Mouse (Mus musculus) kidney, embryonic 15.5 days (tissue): ENCODE data around the gene Gm20795. TPM values are rescaled to one million over a fixed set of nuclear protein-coding genes. Genes with fewer than 3 reads are reported as not detected.
"Not testable (repeated sequence)": the region's sequence is repeated elsewhere in the genome, so short reads cannot be mapped to it uniquely, and the experiment has no call there.

Experiments used
- ATAC-seq: fragments of 200-750 bp; cut with Nextera tagmentation; replicated peaks from 2 replicates; pipeline ENCODE4 v1.8.0; 2017; ENCODE audit warnings: moderate TSS enrichment; ENCODE audit not compliant: low FRiP score
- H3K27ac ChIP-seq: fragments of 300-500 bp; sonication (generic); 2 replicates; pipeline ENCODE4 v1.5.1; 2015; ENCODE audit warnings: mild to moderate bottlenecking, inconsistent platforms
- H3K27me3 ChIP-seq: fragments of 300-500 bp; sonication (generic); 2 replicates; pipeline ENCODE4 v1.6.1; 2015; ENCODE audit warnings: inconsistent platforms
- H3K36me3 ChIP-seq: fragments of 300-500 bp; sonication (generic); 2 replicates; pipeline ENCODE4 v1.6.1; 2015; ENCODE audit warnings: inconsistent platforms
- H3K4me1 ChIP-seq: fragments of 300-500 bp; sonication (generic); 2 replicates; pipeline ENCODE4 v1.6.1; 2015; ENCODE audit warnings: inconsistent platforms
- H3K4me2 ChIP-seq: fragments of 300-500 bp; sonication (generic); 2 replicates; pipeline ENCODE4 v1.6.1; 2015; ENCODE audit warnings: moderate library complexity, mild to moderate bottlenecking, inconsistent platforms
- H3K4me3 ChIP-seq: fragments of 300-500 bp; sonication (generic); replicated peaks from 2 replicates; pipeline ENCODE4 v1.5.1; 2015; ENCODE audit warnings: mild to moderate bottlenecking, inconsistent platforms
- H3K9ac ChIP-seq: fragments of 300-500 bp; sonication (generic); 2 replicates; pipeline ENCODE4 v1.6.1; 2015; ENCODE audit warnings: mild to moderate bottlenecking, inconsistent platforms
- H3K9me3 ChIP-seq: fragments of 300-500 bp; sonication (generic); replicated peaks from 2 replicates; pipeline ENCODE4 v1.6.1; 2016; ENCODE audit warnings: inconsistent platforms
- WGBS: fragments of 180-500 bp; shearing (Covaris S2); methylation state at CpG from one replicate; pipeline ENCODE4 v1.1.7; 2015; ENCODE audit warnings: mixed read lengths; 5-methylcytosine and 5-hydroxymethylcytosine counted together
- polyA plus RNA-seq: library from polyadenylated mRNA; unstranded; fragments of >200 nt; fragmentation: Nextera tagmentation; extraction: Ambion mirVana; gene quantifications from 2 replicates; pipeline ENCODE4 v1.2.1, GENCODE M21; 2015

Gene Gm20795
- polyA plus RNA-seq, result not detected in 2 replicates

DNA sequence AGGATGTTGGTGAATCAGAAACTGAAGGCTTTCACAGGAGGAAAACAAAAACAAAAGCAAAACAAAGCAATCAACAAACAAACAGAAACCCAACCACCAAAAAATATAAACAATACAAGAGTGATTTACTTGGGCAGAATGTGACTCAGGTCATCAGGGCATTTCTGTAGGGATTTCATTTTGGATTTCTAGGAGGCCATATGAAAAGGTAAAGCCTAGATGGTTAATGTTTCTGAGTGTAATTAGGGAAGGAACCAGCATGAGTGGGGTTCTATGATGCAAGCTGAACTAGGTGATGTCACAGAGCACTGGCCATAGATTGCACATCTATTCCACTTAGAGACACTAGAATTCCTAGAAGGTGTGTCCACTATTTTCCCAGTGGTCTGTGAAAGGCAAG, at the start of gene Gm20795:
TSS of gene Gm20795 (plus strand) at position 301 of the 400 bp plus-strand sequence.
- H3K9ac ChIP-seq, H3K9me3 ChIP-seq, H3K27ac ChIP-seq, H3K36me3 ChIP-seq, H3K4me1 ChIP-seq, H3K4me2 ChIP-seq, H3K4me3 ChIP-seq, H3K27me3 ChIP-seq, ATAC-seq: not testable (repeated sequence)

DNA sequence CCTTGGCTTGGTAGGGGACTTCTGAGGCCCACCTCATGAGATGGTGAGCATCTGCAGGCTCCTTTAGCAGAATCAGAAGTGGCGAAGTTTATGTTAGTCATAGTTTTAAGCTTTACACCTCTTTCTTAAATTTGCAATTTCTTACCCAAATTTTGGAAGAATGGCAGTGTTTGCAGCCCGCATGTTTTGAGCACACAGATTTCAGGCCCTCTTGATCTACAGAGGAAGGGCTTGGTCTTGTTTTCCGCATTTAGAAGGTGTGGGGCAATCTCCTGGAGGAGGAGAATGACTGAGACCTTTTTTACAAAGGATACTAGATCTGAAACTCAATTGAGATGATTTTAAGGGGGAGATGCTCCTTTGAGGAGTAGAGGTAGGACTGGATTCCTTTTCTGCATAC, 29.0 kb upstream of the Gm20795 start, which contains the start of gene Gm21797:
TSS of gene Gm21797 (minus strand) at position 101 of the 400 bp plus-strand sequence.
- H3K9ac ChIP-seq, ATAC-seq, H3K9me3 ChIP-seq, H3K4me3 ChIP-seq, H3K4me2 ChIP-seq, H3K27me3 ChIP-seq, H3K27ac ChIP-seq, H3K4me1 ChIP-seq, H3K36me3 ChIP-seq: not testable (repeated sequence)
- no CpG with 5 or more reads among the region's 3 CpGs for WGBS

Other genes starting within 250 kb of the Gm20795 start
- gene Gm21852, start 152.9 kb upstream of the Gm20795 start, polyA plus RNA-seq, result not detected in 2 replicates
- gene Gm21797, start 29.1 kb upstream of the Gm20795 start, polyA plus RNA-seq, result not detected in 2 replicates